Mouse (Mus musculus) thymus, postnatal 36 days (tissue): ENCODE data around the gene Ntrk3.

Source experiments
- DNase-seq, 2 experiments: peaks; one replicate each; pipeline ENCODE4 v3.0.0; 2022; ENCODE audit warnings: mixed read lengths in 2 of 2

Ntrk3 gene

DNA sequence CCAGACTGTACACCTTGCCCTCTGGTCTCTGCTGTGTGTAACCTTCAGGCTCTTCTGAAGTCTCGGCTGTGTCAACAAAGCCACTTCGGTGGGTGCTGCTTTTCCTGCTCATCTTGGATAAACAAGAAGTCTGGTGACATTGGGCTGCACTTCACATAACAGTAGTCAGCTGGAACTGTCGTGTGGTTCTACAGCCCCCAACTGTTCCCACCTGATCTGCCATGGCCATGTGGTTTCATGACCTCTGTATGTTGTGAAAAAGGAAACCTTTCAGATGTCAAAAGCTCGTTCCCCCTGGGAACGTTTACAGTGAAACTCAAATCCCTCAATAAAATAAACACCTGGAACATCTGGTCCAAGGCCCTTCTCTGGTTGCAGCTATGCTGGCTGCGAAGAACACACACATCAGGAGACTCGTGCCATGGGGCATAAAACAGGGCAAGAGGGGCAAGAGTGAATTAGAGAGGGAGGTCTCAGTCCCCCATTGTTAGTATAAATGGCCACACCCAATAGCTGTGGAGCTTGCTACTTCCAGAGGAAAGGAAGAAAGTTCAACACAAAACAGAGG is 222.7 kb downstream of the Ntrk3 start:
- DNase-seq = no peak

DNA sequence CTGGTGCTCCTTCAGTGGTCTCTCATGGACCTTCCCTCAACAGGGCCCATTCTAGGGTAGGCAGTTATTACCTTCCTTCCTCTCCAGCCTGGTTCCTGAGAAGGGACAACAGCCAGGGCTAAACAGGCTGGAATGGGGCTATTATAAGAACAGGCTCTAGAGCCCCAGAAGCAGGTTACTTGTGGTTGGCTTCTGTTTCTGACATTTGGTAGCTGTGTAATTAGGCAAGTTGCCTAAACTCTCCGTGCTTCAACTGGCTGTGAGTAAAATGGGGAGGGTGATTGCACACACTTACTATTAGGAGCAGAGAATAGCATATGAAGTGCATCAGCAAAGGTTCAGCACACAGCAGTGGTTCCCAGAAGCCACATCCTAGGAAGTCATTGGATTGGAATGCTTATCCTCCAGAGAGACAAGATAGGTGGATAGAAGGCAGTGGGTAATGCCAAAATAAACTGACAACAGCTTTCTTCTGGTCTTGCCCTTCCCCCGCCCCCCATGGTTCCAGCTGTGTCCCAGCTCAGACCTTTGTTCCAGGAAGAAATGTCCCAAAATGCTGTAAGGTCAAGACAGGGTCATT is 230.7 kb downstream of the Ntrk3 start:
- DNase-seq = no peak

DNA sequence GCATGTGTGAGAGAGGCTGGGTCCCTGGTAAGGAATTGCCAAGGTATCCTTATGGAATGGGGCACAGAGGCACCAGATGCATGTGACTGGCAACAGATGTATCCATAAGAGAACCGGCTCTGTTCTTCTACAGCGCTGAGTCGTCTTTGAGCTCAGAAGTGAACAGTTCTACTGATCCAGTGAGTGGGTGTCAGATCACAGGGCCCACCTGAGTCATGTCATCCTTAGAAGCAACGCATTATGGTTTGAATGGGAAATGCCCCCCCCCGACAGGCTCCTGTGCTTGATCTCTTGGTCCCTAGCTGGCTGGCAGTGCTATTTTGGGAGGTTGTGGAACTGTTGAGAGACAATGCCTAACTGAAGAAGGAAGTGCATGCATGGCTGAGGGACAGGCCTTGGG is 236.9 kb downstream of the Ntrk3 start:
- DNase-seq = no peak

- no peak for DNase-seq
These were observed 237.8 kb downstream of the Ntrk3 start for GRCm38 (mm10) chr7:78499970-78500369.

GRCm38 (mm10) chr7:78498356-78498755 is 239.5 kb downstream of the Ntrk3 start:
- DNase-seq = no peak

DNA sequence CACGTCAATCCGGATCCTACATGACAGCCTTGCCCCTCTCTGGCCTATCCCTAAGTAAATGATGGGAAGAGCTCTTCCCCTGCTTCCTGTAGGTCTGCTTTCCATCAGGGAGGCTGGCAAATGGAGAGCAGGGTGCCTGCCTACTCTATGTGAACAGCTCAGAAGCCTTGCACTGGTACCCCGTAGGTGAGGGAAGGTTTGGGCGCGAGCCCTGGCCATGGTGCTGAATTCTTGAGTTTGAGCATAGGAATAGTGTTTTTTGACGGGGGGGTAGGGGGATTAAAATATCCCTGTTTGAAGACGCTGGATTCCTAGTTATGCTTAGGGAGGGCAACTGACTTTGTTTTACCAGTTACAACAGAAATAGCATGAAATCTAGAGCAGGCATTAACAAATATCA is 240.0 kb downstream of the Ntrk3 start:
- no peak for DNase-seq

DNA sequence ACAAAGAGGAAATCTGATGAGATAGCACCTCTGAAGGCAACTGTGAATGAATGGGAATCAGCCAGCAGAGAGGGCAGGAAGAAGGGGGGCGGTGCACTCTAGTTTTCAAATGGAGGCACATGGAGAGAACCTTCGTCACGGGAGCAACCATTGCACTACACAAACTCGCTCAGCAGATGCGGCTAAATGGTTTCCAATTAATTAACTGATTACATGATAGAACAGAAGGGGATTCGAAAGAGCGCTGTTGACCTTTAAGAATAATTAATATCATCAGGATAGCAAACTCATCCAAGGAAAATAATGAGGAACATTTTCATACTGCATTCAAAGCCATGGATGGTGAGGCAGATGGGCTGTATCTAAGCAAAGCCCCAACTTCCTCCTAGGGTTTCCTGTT is 244.2 kb downstream of the Ntrk3 start:
- no peak for DNase-seq

DNA sequence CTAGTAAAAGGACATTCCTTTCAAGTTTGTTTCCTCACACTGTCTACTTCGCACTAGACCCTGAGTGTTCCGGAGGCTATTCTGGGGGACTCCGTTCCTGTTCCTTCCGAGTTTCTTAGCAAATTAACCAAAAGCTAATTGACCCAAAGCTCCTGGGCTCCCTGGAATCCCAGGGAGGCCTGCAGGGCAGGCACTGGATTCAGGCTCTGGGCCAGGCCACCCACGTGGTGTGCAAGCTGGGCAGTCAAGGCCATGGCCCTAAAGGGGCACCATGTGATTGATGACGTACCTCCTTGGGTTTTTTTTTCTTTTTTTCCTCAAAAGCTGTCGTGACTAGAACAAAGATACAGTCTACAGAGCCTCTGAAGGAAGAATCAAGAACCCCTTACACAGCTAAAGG is 246.6 kb downstream of the Ntrk3 start:
- DNase-seq = no peak

- no peak for DNase-seq
These were observed 253.5 kb downstream of the Ntrk3 start for GRCm38 (mm10) chr7:78484290-78484689.

GRCm38 (mm10) chr7:78483729-78484128 is 254.1 kb downstream of the Ntrk3 start:
- no peak for DNase-seq

DNA sequence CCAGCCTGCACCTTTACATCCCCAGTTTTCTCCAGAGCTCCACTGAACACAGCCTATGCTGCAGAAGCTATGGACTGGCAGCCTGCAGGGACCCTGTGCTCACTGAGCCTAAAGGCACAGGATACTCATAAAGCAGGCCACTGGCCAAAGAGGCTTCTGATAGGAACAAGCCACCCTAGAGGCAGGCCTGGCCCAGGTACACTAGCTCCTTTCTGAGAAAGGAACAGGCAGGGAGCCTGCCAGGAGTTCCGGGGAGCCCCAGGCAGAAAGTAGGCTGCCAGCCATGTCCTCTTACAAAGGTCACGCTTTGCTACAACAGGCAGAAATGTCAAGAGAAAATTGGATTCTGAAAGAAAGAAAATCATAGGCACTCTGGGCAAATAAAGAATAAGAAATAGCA is 254.8 kb downstream of the Ntrk3 start:
- no peak for DNase-seq

- no peak for DNase-seq
These were observed 258.9 kb downstream of the Ntrk3 start for GRCm38 (mm10) chr7:78478881-78479280.

GRCm38 (mm10) chr7:78471755-78472154 is 266.1 kb downstream of the Ntrk3 start:
- no peak for DNase-seq

- DNase-seq = no peak
These were observed 266.5 kb downstream of the Ntrk3 start for GRCm38 (mm10) chr7:78471270-78471669.

GRCm38 (mm10) chr7:78462605-78463004 is 275.2 kb downstream of the Ntrk3 start:
- no peak for DNase-seq

DNA sequence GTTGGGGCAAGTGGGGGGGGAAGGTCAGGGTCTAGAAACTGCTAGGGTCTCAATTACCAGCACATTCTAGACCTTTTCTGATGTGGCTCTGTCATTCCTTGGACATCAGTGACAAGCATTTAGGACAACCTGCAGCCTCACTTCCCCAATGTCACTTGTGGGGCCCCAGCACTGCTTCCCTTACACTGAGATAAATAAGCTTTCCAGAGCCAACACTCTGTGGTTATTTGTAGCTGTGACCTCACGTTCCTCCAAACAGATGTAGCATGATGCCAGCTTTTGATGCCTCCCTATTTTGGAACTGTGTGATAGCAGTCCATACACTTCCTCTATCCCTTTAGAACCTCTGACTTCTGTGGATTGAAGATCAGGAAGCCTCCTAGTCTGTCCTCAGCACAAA is 278.8 kb downstream of the Ntrk3 start:
- no peak for DNase-seq

DNA sequence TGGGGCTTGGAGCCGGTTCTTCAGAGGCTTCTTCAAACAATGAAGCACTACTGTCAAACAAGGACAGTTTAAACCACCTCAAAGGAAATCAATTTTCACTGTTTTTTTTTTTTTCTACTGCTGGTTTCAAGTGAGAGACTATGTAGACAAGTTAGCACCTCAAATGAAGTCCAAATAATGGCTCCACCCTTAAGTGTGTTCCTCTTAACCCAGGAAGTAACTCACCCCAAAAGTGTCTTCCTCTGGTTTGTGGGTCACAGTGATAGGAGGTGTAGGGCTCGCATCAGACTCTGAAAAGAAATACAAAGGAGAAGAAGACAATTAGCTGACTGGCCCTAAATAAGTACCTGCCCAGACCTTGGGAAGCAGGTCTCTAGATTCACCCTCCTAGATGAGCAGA is 286.1 kb downstream of the Ntrk3 start:
- DNase-seq = no peak

- no peak for DNase-seq
These were observed 287.8 kb downstream of the Ntrk3 start for GRCm38 (mm10) chr7:78449909-78450592.

DNA sequence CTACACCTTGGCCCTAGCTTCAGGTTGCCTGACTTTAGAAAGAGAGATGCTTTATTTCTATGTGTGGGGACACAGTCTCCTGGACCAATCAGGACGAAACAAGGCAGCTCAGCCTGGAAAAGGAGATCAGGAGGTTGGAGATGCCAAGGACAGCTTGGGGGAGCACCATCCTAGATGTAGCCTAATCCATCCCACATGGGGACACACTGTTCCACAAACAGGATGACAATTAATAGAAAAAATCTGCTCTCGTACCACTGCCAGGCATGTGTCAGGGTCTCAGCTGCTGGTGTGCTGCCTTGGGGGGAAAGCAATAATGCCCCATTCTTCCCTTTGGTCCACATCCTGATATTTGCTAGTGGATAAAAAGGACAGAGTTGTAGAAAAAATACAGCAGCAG is 289.0 kb downstream of the Ntrk3 start:
- no peak for DNase-seq

DNA sequence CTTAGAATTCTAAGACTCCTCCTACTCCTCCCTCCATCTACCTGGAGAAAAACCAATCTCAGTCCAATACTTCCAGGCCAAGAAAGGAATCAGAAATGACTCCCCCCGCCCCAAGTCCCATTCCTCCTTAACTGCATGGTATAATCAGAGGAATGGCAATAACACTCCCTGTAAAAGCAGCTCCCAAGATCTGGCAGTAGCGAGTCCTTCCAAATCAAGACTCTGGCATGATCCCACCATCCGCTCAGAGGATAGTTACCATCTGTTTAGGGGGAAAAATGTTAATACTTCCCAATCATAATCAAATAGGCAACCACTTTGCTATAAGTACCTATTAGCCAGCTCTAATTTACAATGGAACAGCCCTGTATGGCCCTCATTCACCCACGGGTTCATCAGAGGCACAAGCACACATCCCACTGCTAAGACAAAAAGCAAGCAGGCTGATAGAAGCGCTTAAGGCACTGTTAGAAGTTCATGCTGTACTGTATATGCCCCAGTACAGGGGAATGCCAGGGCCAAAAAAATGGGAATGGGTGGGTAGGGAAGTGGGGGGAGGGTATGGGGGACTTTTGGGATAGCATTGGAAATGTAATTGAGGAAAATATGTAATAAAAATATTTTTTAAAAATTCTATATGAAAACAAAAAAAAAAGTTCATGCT is 294.3 kb downstream of the Ntrk3 start:
- DNase-seq = no peak

- DNase-seq = no peak
These were observed 296.1 kb downstream of the Ntrk3 start for GRCm38 (mm10) chr7:78441706-78442105.

DNA sequence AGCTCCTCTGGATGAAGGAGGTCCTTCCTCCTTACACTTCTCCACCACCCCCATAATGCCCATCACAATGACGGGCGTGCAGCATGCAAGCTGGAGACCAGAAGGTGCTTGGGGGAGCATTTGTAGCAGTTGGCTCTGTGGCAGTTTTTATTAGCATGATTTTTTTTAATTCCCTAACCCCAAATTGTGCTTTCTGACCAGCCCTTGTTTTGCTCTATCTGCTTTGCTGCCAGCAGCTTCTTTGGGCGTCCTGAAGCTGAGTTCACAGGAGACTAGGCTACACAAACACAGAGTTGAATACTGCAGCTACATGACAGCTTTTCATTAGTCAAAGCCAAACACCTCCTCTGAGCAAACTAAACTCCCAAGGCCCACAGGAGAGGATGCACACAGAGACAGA is 296.9 kb downstream of the Ntrk3 start:
- no peak for DNase-seq

GRCm38 (mm10) chr7:78440476-78440875 is 297.3 kb downstream of the Ntrk3 start:
- DNase-seq = no peak
